Comparison of ENCODE assay signal across 17 mouse cellular contexts in the genomic region with DNA sequence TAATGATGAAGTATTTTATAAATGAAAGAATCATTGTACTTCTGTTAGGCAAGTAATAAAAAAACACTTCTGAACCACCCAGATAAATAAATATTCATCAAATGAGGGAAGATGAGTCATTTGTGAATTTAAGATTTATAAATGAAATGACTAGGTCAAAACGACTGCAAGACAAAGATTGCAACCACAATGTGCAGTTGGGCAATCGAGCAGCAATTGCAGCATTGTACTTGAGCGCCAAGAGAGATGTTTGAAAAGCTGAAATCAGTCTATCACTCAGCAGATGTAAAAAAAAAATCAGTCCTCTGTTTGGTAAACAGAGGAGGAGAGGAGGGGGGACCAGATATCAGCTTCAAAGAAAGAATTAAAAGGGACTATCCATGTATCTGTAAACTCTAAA. TPM values are rescaled to one million over a fixed set of nuclear protein-coding genes. Genes with fewer than 3 reads are reported as not detected.
A peak's percentile ranks its signal among the peaks of the same experiment; 100 is the strongest.
DNase-seq lines count a peak whose midpoint lies in the region.
"Had no signal": no experiment of that assay in that cellular context is flagged by ENCODE, and none has a peak within 500 bp of the region (broad histone marks: within the 10 kb centered on the region; RNA-seq: fewer than 3 reads in every experiment).

No protein-coding gene starts in this region.

- DNase-seq in 3T3-L1 (ENCODE audit: low read depth, low spot score), result peak; percentile 38
- DNase-seq in Muller cell, postnatal 12 days (ENCODE audit: inconsistent ontology term), result peak; percentile 17
- DNase-seq in adrenal gland, postnatal 10 days, result peak; percentile 35
- peak; percentile 44 for DNase-seq in fibroblast of lung, adult 2 months (ENCODE audit: low read depth)
- no peak for DNase-seq in cerebellum, adult 9-11 months
- no peak for DNase-seq in layer of hippocampus, adult 11-12 months (ENCODE audit: low spot score)
- no peak for DNase-seq in ovary, adult 18-20 months (ENCODE audit: low spot score)
- DNase-seq: B cell, adult 2 months; cerebellum, adult 2 months; cerebellum, postnatal 25 days; kidney, adult 2 months; kidney, postnatal 4 days; layer of hippocampus, adult 9-11 months; liver; right cerebral cortex, postnatal 25 days had no signal

RNA-seq across cellular contexts. Expression of gene Zfp462, which starts 34.5 kb away (rescaled TPM):
- total RNA-seq in adrenal gland, postnatal 10 days (2021), result 10 to 100 TPM; 36.5 to 49.0 TPM
- total RNA-seq: CH12.LX; monocyte, adult 5-6 weeks had no signal

Comparison
In these comparisons a context has a peak if more than half of its experiments do, and no peak if none do; other contexts are left out.
1. DNase-seq: peak in 3T3-L1 (single experiment), Muller cell, postnatal 12 days (single experiment), adrenal gland, postnatal 10 days (single experiment) and fibroblast of lung, adult 2 months (single experiment); none in cerebellum, adult 9-11 months (single experiment), layer of hippocampus, adult 11-12 months (single experiment) and ovary, adult 18-20 months (single experiment).